Mouse (Mus musculus): Measurements from ENCODE around the gene Mybbp1a.
"Not testable (repeated sequence)": the region's sequence is repeated elsewhere in the genome, so short reads cannot be mapped to it uniquely, and the experiment has no call there.

Gene Mybbp1a

DNA sequence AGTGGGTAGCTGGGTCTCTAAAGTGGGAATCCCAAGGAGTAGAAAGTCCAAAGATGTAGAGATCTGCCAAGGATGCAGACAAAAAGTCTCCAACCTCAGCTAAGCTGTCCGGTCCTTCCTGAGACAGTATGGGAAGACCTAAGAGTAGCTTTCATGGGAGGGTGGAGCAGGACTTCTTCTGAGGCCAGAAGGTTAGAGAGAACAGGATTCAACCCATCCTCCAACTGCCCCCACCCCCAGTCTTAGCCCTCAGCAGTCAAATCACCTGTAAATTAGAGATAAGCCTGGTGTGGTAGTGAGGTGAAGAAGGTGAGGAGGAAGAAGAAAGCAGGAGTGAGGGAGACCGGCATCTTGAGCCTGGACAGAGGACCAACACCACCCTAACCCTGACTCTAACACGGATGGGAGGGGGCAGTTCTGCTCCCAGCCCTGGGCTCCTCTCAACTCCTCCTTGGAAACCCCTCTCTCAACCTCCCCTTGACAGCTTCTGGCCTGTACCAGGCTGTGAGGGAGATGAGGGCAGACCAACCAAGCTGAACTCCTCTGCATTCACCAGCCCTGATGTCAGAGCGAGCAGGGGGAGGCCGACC is 27.5 kb upstream of the Mybbp1a start:
- DNase-seq, result no peak

DNA sequence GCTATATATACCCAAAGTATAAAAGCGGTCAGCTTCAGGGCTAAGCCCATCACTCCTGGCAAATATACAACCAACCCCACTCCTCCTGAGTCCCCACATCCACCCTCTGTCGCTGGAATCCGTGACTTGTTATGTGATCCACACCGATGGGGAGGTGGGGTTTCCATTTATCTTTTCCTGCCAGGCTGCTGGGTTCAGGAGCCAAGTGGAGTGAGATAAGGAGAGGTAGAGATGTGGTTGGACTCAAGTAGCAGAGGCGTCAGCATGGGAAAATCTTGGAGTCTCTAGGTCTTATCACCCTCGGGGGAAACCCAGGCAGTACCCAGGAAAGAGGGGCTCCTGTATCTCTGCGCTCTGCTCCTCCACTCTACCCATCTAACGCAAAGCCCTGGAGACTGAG is 26.0 kb upstream of the Mybbp1a start:
- DNase-seq, result no peak

DNA sequence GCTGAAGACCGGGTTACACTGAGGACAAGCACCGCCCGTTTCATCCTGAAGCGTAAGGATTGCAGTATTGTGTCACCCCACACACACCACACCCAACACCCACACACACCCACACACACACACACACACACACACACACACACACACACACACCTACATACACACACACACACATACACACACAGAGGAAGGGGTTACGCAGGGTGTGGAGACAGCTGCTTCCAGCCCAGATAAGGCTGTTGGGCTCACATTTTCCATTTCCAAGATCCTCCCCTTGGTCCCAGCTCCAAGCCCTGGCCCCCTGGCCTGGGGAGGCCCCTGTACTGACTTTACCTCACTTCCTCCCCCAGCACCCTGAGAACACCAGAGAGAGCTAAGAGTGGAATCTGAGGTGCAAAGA is 24.5 kb upstream of the Mybbp1a start:
- no peak for DNase-seq

DNA sequence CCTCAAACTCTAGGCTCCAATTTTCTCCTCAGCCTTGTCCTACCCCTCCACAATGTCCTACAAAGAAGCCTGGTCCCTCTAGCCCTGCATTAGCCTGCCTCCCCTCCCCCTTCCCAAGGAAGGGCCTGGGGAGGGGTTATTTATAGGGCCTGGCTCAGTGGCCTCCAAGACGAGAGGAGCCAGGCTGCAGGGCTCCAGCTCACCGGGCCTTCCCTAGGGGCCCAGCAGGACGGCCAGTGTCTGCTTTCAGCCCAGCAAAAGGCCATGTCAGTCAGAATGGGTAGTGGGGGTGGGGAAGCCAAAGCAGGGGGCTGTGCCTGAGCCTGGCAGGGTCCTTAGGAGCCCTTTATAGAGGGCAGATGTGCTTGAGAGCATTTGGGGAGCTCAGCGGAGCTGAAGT is 23.8 kb upstream of the Mybbp1a start:
- DNase-seq, result no peak

DNA sequence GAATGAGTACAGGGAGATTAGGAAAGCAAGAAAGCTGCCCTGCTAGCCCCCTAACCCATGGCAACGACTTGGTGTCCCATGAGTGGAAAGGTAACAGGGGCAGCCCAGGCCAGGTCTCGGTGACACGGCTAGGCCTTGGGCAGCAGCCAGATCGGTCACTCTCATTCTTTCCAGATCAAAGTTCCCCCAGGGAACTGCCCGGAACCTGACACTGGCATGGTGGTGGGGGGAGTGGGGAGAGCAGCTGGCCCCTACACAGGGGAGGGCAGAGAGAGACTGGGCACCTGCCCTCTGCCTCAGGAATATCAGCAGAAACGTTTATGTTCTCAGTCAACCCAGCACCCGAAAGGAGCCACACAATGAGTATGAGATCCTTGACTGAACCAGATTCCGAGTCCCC is 22.9 kb upstream of the Mybbp1a start:
- no peak for DNase-seq

DNA sequence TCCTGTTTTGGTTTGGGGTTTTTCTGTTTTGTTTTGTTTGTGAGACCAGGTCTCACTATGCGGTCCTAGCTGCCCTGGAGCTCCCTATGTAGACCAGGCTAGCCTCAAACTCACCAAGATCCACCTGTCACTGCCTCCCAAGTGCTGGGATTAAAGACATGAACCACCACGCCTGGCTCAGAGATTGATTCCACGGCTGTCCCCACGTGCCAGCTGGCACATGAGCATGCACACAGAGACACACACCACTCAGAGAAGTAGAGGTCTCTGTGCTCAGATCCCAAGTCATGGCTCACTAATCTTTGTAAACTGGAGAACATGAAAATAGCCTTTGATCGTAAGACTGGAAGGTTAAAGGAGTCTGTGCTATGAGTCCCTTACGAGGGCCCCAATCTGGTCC is 22.1 kb upstream of the Mybbp1a start:
- DNase-seq, result no peak

DNA sequence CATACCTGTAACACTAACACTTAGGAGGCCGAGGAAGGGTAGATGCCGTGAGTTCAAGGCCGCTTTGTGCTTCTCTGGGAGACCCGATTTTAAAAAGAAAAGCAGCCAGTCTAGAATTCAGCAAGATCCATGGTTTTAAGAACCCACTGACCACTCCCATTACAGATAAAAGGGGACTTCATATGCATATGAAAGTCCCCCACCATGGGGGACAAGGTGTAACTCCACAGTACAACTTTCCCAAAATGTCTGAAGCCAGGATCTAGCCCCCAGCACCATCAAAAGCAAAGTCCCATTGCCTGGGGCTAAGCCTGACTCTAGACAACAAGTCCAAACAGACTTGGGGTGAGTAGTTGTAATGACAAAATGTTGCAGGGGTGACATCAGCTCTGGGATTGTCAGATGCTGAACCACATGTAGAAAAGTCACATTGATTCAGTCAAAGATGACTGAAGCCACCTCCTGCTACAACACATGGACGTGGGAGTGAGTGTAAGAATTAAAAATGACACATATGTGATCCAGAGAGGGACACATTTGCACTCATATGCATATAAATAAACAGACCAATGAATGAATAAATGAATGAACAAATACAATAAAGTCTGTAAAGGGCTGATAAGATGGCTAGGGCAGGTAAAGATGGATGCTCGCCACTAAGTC is 20.6 kb upstream of the Mybbp1a start:
- DNase-seq, result no peak

DNA sequence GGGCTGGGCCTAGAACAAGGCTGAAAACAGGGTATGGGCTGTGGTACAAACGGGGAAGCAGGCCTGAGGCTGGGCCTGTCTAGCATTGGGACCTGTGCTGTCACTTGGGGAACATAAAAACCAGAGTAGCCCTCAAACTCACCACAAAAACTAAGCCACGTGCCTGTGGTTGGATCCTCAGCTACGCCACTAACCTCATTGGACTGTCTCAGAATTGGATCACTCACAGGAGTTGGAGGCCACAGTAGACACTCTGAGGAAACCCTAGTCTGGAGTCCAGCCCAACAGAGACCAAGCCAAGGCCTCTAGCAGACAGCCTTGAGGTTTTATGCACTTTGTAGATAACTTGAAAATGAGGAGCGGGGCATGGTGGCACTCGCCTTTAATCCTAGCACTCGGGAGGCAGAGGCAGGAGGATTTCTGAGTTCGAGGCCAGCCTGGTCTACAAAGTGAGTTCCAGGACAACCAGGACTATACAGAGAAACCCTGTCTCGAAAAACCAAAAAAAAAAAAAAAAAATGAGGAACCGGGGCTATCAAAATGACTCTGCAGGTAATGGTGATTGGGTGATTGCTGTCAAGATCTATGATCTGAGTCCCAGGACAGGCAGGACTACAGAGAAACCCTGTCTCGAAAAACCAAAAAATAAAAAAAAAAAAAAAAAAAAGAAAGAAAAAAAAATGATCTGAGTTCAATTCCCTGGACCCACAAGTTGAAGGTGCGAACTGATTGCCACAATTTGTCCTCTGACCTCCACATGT is 19.5 kb upstream of the Mybbp1a start:
- DNase-seq, result no peak

DNA sequence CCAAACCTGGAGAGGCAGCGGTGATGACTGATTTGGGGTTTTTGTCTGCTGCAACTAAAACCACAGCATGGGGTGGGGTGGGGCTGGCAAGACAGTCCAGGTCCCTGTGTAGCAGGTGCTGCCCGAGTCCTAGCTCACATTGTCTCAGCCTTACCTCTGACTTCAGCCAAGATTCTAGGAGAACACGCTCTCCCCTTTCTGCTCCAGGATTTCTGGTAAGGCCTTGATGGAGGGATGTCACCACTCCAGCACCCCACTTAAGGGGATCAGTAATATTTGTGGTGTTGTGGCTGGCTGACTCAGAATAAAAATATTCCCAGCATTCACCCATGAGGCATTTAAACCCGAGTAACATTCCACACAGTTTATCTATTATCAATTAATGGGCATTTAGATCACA is 17.5 kb upstream of the Mybbp1a start:
- DNase-seq, result no peak

DNA sequence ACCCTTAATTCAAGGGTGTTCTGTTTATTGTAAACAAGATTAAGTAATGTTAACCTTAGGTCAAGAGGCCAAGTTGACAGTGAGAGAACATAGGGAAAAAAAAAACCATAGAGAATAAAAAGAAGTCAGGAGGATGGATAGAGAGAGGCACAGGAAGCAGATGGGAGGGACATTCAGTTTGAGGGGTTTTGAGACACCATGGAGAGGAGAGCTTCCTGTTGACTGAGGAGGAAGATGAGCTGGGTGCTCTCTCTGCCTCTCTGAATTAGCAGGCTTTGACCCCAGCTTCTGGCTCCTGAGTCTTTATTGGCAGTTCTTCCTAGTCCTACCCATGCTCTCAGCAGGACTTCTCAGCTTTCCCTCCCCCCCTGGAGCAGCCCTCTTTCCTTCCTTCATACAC is 16.0 kb upstream of the Mybbp1a start:
- DNase-seq, result no peak

DNA sequence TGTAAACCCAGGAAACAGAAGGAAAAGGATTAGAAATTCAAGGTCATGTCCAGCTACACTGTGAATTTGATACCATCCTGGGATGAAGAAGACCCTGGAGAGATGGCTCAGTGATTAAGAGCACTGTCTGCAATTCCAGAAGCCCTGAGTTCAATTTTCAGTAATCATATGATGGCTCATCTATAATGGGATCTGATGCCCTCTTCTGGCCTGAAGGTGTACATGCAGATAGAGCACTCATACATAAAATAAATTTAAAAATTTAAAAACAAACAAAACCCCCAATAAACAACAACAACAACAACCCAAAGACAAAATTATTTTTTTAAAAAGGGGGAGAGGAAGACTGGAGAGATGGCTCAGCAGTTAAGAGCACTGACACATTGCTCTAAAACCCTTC is 14.3 kb upstream of the Mybbp1a start:
- no peak for DNase-seq

DNA sequence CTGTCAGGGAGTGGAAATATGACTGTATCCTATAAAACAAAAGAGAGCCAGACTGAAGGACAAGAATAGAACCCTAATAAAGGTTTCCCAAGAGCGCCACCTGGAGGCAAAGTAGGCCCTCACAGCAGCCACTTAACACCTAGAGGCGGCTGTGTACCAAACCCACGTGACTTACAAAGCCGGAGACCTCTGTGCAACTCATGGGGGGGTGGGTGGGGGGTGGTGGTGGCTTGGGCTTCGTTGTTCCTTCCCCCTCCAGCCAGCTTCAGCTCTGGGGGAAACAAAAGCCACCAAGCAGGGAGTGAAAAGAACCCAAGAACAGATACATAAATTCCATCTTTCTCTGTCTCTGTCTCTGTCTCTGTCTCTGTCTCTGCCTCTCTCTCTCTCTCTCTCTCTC is 12.5 kb upstream of the Mybbp1a start:
- DNase-seq, result peak; percentile 54 to 79

DNA sequence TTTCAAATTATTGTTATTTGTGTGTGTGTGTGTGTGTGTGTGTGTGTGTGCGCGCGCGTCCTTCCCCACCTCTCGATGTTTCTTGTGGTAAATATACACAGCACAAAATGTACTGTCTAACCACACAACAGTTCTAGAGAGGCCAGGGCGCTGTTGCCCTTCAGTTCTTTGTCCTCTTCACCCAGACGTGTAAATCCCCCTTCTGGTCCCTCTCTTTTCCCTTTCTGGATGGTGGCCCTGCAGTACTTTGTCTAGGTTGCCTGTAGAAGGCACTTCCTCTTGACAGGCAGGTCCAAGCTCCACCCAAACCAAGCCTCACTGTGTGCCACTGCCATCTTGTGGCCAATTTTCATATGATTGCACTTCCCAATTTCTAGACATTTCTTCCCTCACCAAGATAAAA is 11.9 kb upstream of the Mybbp1a start:
- DNase-seq, result peak; percentile 57 to 75

DNA sequence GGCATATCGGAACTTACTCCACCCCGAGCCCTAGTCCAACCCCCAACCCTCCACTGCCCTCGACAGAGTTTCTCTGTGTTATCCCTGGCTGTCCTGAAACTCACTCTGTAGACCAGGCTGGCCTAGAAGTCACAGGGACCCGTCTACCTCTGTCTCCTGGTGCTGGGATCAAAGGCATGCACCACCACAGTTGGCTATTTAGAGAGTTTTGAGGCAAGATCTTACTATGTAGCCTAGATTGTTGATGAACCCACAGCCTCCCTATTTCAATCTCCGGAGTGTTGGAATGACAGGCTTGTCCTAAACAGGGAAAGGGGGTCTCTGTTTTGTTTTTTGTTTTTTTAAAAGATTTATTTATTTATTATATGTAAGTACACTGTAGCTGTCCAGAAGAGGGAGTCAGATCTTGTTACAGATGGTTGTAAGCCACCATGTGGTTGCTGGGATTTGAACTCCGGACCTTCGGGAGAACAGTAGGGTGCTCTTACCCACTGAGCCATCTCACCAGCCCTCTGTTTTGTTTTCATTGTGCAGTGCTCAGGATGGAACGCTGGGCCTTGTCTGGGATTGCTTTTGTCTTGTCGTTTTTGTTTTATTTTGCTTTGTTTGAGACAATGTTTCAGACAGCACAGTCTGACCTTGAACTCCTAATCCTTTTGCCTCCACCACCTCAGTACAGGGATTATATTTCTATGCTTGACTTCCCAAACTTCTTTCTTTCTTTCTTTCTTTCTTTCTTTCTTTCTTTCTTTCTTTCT is 10.7 kb upstream of the Mybbp1a start:
- DNase-seq, result peak in 1 of 2 experiments; percentile 3

DNA sequence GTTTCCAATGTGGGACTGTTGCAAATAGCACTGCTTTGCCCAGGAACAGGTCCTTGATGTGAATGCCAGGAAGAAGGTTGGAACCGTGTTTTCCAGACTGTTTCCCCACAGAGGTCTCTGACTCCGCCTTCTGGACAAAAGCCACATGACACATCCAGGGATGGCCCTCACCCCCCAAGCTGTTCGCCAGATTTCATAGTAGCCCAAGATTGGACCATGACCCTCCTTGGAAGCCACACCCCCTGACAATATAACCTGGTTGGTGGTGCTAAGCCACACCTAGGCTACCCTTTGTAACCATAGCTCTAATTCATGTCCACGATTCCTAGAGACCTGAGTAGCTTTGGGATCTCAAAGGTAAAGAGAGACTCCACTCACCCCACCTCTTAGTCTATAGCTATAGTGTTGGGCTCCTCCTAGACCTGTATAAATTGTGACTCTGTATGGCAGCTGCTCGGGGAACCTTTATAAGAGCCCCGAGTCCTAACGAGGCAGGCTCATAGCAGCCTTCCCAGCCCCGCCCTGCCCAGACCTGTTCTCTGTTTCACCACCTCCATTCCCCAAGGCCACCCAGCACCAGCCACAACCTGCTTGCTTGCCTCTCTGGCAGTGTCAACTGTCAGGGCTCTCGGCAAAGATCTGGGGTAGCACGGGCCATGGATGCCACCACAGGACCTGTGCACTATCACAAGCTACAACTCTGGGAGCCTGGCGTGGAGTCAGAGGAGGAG is 6.0 kb upstream of the Mybbp1a start, which contains the start of gene Ggt6:
Gene Ggt6 (plus strand): TSS at position 564 of the 731 bp plus-strand sequence.
- no peak for DNase-seq

DNA sequence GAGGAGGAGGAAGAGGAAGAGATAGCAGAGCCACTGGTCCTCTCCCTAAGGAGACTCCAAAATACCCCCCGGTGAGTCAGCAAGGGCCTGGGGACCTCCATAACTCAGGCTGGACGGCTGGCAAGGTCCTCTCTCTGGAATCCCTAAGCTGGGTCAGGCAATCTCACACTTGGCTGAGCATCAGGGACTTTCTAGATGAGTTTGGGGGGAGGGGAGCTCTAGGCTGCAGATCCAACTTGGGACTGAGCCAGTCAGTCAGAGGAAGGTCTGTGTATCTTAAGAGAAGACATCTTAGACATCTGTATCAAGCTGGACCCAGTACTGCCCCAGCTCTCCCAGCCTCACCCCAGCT is 5.5 kb upstream of the Mybbp1a start:
- no peak for DNase-seq

DNA sequence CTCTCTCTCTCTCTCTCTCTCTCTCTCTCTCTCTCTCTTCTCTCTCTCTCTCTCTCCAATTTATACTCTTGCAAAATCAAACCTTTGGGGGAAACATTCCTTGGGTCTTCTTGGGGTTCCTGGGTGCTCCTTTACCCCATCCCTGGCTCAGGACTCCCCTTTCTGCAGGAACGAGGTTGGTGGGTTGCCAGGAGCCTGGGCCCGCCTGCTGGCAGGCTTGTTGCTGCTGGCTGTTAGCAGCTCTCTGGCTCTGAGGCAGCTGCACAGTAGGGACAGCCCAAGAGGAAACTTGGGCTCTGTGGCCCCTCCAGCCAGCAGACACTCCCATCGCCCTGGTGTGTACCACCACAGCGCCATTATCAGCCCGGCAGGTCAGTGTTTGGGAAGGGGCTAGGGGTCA is 4.9 kb upstream of the Mybbp1a start:
- no peak for DNase-seq

DNA sequence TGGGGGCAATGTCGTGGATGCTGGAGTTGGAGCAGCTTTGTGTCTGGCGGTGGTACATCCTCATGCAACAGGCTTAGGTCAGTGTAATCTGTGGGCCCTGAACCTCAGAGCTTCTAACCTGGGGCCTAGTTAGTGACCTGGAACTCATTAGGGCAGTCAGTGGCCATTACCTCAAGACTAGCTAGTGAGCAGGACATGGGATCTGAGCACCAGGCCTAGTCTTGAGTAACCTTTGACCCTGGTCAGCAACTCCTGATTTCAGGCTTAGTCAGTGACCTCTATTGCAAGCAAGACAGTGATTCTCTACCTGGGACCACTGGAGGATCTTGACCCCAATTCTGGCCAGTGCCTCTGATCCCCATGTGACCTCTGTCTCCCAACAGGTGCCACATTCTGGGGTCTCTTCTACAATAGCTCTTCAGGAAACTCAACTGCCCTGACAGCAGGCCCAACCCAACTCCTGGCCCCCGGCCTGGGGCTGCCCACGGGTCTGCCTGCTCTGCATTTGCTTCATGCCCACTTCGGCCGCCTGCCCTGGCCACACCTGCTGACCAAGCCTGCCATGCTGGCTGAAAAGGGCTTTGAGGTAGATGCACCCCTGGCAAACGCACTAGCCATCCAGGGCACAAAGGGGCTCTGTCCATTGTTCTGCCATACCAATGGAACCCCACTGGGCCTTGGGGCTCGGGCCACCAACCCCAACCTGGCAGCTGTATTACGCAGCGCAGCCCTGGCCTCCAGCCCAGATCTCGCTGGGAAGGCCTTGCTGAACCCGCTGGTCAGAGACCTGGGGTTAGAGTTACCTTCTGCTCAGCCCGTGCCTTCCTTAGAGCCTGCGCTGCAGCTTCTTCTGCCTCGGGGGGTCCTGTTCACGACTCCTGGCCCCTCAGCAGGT is 4.2 kb upstream of the Mybbp1a start:
- no peak for DNase-seq

DNA sequence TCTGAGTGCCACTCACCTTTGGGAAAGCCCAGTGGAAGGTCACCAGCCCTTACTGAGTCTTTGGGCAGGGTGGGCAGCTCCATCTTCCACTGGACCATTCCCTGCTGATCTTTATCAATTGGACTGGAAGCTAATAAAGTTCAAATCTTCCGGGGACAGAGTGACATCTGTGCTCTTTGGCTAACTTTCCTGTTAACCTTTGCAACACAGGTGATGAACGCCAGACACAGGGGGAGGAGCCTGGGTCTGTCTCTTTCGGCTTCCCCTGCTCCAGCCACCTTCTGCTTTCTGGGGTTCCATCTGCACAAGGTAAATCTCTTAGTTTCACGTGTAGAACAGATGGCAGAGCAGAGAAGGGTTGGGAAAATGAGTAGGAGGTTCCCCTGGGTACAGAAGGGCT is 2.7 kb upstream of the Mybbp1a start:
- DNase-seq, result no peak

DNA sequence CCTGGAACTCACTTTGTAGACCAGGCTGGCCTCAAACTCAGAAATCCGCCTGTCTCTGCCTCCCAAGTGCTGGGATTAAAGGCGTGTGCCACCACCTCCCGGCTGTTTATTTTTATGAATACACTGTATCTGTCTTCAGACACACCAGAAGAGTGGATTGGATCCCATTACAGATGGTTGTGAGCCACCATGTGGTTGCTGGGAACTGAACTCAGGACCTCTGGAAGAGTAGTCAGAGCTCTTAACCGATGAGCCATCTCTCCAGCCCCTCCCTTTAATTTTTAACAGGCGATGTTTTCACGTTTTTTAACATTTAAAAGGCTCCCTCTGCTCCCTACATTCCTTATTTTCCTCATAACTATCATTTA is 574 bp upstream of the Mybbp1a start:
- not testable (repeated sequence) for DNase-seq

DNA sequence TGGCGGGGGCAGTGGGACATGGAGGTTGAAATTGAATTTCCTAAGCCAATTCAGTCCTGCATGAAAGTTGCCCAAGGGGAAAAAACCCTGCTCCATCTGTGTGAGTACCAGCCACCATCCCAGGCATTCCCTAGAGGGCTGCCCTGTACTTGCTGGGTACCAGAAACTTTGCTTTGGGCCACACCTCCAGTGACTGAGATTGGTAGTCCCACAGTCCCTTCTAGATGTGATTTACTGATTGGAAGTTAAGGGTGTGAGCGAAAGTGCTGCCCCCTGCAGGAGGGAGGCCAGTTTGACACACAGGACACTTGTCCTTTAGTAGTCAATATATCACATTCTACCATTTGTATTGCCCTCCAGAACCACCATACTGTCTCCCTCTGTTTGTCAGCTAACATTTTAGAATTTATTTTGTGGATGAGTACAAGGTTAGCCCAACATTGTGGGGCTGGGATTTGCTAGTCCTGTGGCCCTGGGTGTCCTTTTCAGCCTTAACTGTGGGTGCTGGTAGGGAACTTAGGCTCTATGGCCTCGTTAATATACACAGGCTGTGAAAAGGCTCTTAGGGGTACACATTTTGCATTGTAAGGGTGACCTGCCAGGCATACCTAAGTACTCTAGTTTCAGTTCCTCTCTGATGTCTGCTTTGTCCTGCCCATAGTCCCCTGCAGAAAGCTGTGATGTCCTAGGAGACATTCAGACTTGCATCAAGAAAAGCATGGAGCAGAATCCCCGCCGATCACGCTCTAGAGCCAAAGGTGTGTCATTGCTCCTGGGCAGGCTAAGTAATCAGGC is 5.4 kb downstream of the Mybbp1a start:
- DNase-seq, result peak; percentile 58 to 74
